Mouse (Mus musculus) CH12.LX (cell line): ENCODE measurements at regions not wholly inside any gene's neighbourhood (a gene's known extent, or its start where the extent isn't known, plus 50 kb on each side); places are given as distances from the start of the nearest gene placed in this dataset.

Source experiments
- DNase-seq: peaks from one replicate; pipeline ENCODE4 v3.0.0-alpha.2; 2013; ENCODE audit errors: extremely low read depth
- H3K27ac ChIP-seq: 2 replicates; pipeline ENCODE4 v1.5.1; 2012; ENCODE audit warnings: low read depth, mild to moderate bottlenecking, control low read depth, moderate library complexity; ENCODE audit not compliant: insufficient read depth
- H3K27me3 ChIP-seq: replicated peaks from 2 replicates; pipeline ENCODE3; 2012; ENCODE audit warnings: inconsistent platforms
- H3K36me3 ChIP-seq, 2 experiments: replicated peaks in 1 of 2; 2 replicates each; pipeline versions ENCODE3 to v1.6.1; 2012; ENCODE audit warnings: inconsistent platforms in 1 of 2, low read length in 1 of 2, mild to moderate bottlenecking in 1 of 2, mixed read lengths in 1 of 2, moderate library complexity in 1 of 2; ENCODE audit not compliant: control insufficient read depth in 1 of 2, insufficient read depth in 1 of 2
- H3K4me1 ChIP-seq, 2 experiments: 2 replicates each; pipeline ENCODE4 v1.6.1; 2012; ENCODE audit warnings: inconsistent platforms in 1 of 2, moderate library complexity in 1 of 2; ENCODE audit not compliant: insufficient read depth in 2 of 2, control insufficient read depth in 1 of 2
- H3K4me2 ChIP-seq: 2 replicates; pipeline ENCODE4 v1.6.1; 2012; ENCODE audit warnings: low read depth, mild to moderate bottlenecking, control low read depth; ENCODE audit not compliant: poor library complexity, insufficient read depth, severe bottlenecking
- H3K4me3 ChIP-seq, 3 experiments: fragments of 150-350 bp in 1 of 3; sonication (generic) in 1 of 3; replicated peaks in 1 of 3; 2 replicates each; pipeline versions ENCODE3 to v1.5.1; 2011 to 2012; ENCODE audit warnings: low read depth in 2 of 3, low read length in 2 of 3, mild to moderate bottlenecking in 2 of 3, moderate library complexity in 2 of 3, control low read depth in 1 of 3, improper control_type of control experiment in 1 of 3, inconsistent platforms in 1 of 3, mixed read lengths in 1 of 3; ENCODE audit not compliant: poor library complexity in 1 of 3
- H3K79me2 ChIP-seq: replicated peaks from 2 replicates; pipeline ENCODE4 v1.6.1; 2012; ENCODE audit warnings: mild to moderate bottlenecking, moderate library complexity; ENCODE audit not compliant: control insufficient read depth, poor library complexity, insufficient read depth, severe bottlenecking; ENCODE audit errors: extremely low read depth
- H3K9ac ChIP-seq: 2 replicates; pipeline ENCODE4 v1.6.1; 2012; ENCODE audit warnings: low read depth, mild to moderate bottlenecking, control low read depth, moderate library complexity; ENCODE audit not compliant: insufficient read depth
- H3K9me3 ChIP-seq: replicated peaks from 2 replicates; pipeline ENCODE3; 2012; ENCODE audit warnings: low read length, inconsistent platforms, mixed read lengths
- CHD2 ChIP-seq: IDR thresholded peaks from 2 replicates; pipeline ENCODE4 v1.6.1; 2011; ENCODE audit warnings: low read length, improper control_type of control experiment
- E2F4 ChIP-seq: IDR thresholded peaks from 2 replicates; pipeline ENCODE4 v1.6.1; 2011; ENCODE audit warnings: low read depth, low read length, improper control_type of control experiment; ENCODE audit not compliant: insufficient replicate concordance
- ELF1 ChIP-seq: IDR thresholded peaks from 2 replicates; pipeline ENCODE4 v1.6.1; 2014; ENCODE audit warnings: low read depth, mild to moderate bottlenecking, inconsistent platforms, low read length, improper control_type of control experiment
- EP300 ChIP-seq: IDR thresholded peaks from 2 replicates; pipeline ENCODE4 v1.6.1; 2011; ENCODE audit warnings: low read length, improper control_type of control experiment
- GABPA ChIP-seq: IDR thresholded peaks from 2 replicates; pipeline ENCODE4 v1.6.1; 2012; ENCODE audit warnings: low read depth, low read length, improper control_type of control experiment, inconsistent platforms; ENCODE audit not compliant: insufficient replicate concordance
- HCFC1 ChIP-seq: IDR thresholded peaks from 2 replicates; pipeline ENCODE4 v1.6.1; 2012; ENCODE audit warnings: low read depth, mild to moderate bottlenecking, inconsistent platforms, low read length, improper control_type of control experiment
- IRF4 ChIP-seq: IDR thresholded peaks from 2 replicates; pipeline ENCODE4 v1.6.1; 2014; ENCODE audit warnings: low read depth, mild to moderate bottlenecking, inconsistent platforms, low read length, improper control_type of control experiment
- JUND ChIP-seq: conservative IDR thresholded peaks from 2 replicates; pipeline ENCODE4 v1.6.1; 2011; ENCODE audit warnings: low read depth, low read length, improper control_type of control experiment
- KAT2A ChIP-seq: IDR thresholded peaks from 2 replicates; pipeline ENCODE4 v1.6.1; 2012; ENCODE audit warnings: low read length, improper control_type of control experiment, inconsistent platforms; ENCODE audit not compliant: insufficient replicate concordance
- MAFK ChIP-seq: IDR thresholded peaks from 2 replicates; pipeline ENCODE4 v1.6.1; 2011; ENCODE audit warnings: low read length, improper control_type of control experiment; ENCODE audit not compliant: insufficient replicate concordance
- MAX ChIP-seq: IDR thresholded peaks from 2 replicates; pipeline ENCODE4 v1.6.1; 2011; ENCODE audit warnings: low read length, improper control_type of control experiment
- MAZ ChIP-seq: IDR thresholded peaks from 2 replicates; pipeline ENCODE4 v1.6.1; 2012; ENCODE audit warnings: low read depth, mild to moderate bottlenecking, inconsistent platforms, low read length, improper control_type of control experiment, moderate library complexity
- MXI1 ChIP-seq: IDR thresholded peaks from 2 replicates; pipeline ENCODE4 v1.6.1; 2011; ENCODE audit warnings: mild to moderate bottlenecking, low read depth, low read length, improper control_type of control experiment
- POLR2A ChIP-seq: IDR thresholded peaks from 2 replicates; pipeline ENCODE4 v1.6.1; 2011; ENCODE audit warnings: low read depth, mild to moderate bottlenecking, improper control_type of control experiment, low read length
- POLR2AphosphoS2 ChIP-seq: IDR thresholded peaks from 2 replicates; pipeline ENCODE4 v1.6.1; 2011; ENCODE audit warnings: low read depth, low read length, improper control_type of control experiment
- RAD21 ChIP-seq: IDR thresholded peaks from 2 replicates; pipeline ENCODE4 v1.6.1; 2011; ENCODE audit warnings: low read depth, mild to moderate bottlenecking, low read length, improper control_type of control experiment, moderate library complexity
- RCOR1 ChIP-seq: conservative IDR thresholded peaks from 2 replicates; pipeline ENCODE4 v1.6.1; 2012; ENCODE audit warnings: low read depth, mild to moderate bottlenecking, inconsistent platforms, low read length, improper control_type of control experiment
- UBTF ChIP-seq: IDR thresholded peaks from 2 replicates; pipeline ENCODE4 v1.6.1; 2012; ENCODE audit warnings: low read depth, mild to moderate bottlenecking, inconsistent platforms, low read length, improper control_type of control experiment, moderate library complexity
- USF2 ChIP-seq: conservative IDR thresholded peaks from 2 replicates; pipeline ENCODE4 v1.6.1; 2011; ENCODE audit warnings: low read depth, low read length, improper control_type of control experiment
- ZC3H11A ChIP-seq: IDR thresholded peaks from 2 replicates; pipeline ENCODE4 v1.6.1; 2012; ENCODE audit warnings: low read depth, mild to moderate bottlenecking, inconsistent platforms, low read length, improper control_type of control experiment
- ZNF384 ChIP-seq: IDR thresholded peaks from 2 replicates; pipeline ENCODE4 v1.6.1; 2012; ENCODE audit warnings: low read depth, low read length, improper control_type of control experiment, inconsistent platforms
- dilution Hi-C: fragments of 300-500 bp; cut with MboI; formaldehyde crosslinking; loops from 2 replicates; pipeline ENCODE4 v1.14.3; 2020; ENCODE audit warnings: low sequenced_read_pairs; ENCODE audit not compliant: extremely low pct_unique_long_range_greater_than_20kb, extremely low pct_ligation_motif_present
- in situ Hi-C: fragments of 300-500 bp; cut with MboI; formaldehyde crosslinking; loops from 3 replicates; pipeline ENCODE4 v1.14.3; 2019; ENCODE audit warnings: low sequenced_read_pairs, low pct_ligation_motif_present, low pct_unique_long_range_greater_than_20kb, mixed read lengths

DNA sequence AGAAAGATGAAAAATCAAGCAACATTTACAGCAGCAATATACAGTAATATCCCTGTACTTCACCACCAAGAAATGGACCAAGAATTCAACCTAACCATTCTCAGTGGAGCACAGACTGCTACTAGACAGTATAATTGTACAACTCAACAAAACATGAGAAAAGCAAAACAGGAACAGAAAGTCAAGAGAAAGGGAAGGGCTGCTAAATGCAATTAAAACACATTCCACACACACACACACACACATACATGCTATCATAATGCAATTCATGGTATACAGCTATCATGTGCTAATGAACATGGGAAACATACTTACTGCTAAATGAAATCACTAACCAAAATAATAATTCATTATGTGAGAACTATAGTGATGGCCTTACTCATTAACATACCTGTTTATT, 335.2 kb upstream of the Mmadhc start:
- H3K4me3 ChIP-seq = no peak overlapping the region
- H3K4me1 ChIP-seq = peaks cover 5 to 21% of the 10 kb centered on the region in 2 experiments
- no peak overlapping the region for H3K9ac ChIP-seq
- dilution Hi-C loops = no loop called here
- H3K4me2 ChIP-seq = no peak overlapping the region
- no peaks in the 10 kb centered on the region for H3K36me3 ChIP-seq
- TF ChIP-seq EP300 = peak; percentile 25; the same call in 1 of the 2 replicates
- no peak for TF ChIP-seq MAZ
- 0 out of 2 replicates have a peak, but pooled peaks have one; percentile 33 for TF ChIP-seq IRF4
- TF ChIP-seq, all 38 proteins: peak for 2
- Histone ChIP-seq H3K27me3 (no peaks in the 10 kb centered on the region), H3K9me3 (no peaks in the 10 kb centered on the region), H3K79me2 (no peaks in the 10 kb centered on the region), H3K27ac (no peak overlapping the region)
- in situ Hi-C loops = no loop called here
- no peak for DNase-seq

DNA sequence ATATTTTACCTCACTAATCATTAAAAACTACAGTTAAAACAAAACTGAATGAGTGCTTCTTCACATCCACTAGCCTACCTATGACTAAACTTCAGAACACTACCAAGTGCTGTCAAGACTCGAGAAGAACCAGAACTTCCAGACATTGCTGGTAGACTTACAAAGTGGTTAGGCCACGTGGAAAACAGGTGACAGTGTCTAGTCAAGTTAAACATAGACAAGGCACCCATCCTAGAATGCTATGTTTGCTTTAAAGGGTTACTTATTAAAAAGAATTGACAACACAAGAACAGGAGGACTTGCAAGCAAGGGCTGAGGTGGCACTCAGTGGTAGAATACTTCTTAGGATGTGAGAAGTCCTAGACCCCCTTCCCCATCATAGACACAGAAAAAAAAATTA, 330.9 kb upstream of the Mmadhc start:
- in situ Hi-C loops = no loop called here
- Histone ChIP-seq H3K4me2 (no peak overlapping the region), H3K79me2 (no peaks in the 10 kb centered on the region), H3K9me3 (no peaks in the 10 kb centered on the region), H3K4me1 (peaks cover 5 to 17% of the 10 kb centered on the region in 2 experiments), H3K36me3 (no peaks in the 10 kb centered on the region), H3K27ac (no peak overlapping the region), H3K4me3 (no peak overlapping the region), H3K27me3 (no peaks in the 10 kb centered on the region), H3K9ac (no peak overlapping the region)
- dilution Hi-C loops = no loop called here
- no peak for DNase-seq
- no peak for TF ChIP-seq POLR2A
- no peak for TF ChIP-seq E2F4
- no peak for TF ChIP-seq RCOR1
- no peak for TF ChIP-seq USF2
- no peak for TF ChIP-seq ZC3H11A
- TF ChIP-seq ELF1 = no peak
- no peak for TF ChIP-seq RAD21
- no peak for TF ChIP-seq GABPA
- TF ChIP-seq JUND = no peak
- no peak for TF ChIP-seq MAX

DNA sequence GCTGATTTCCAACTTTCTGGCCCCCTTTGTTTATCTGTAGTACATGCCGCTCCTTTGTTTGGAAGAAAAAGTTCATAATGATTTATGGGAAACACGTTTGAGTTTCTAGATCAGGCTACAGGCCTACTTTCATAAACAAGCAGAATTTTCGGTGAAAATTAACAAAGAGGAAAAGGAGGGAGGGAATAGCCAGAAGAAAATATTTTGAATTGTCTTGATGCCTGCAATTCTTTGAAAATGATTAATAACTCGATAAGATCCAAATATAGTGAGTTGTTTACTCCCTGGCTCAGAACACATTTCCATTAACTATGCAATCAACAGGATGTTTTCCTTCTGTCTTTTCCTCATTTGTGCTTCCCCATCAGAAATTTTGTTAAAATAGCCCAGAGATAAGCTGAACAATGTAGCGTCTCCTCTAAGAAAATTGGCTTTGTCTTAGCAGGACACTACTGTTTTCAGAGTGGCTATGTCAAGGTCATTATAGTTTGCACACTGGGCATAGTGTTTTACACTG, 328.7 kb upstream of the Mmadhc start:
- in situ Hi-C loops (no loop called here), dilution Hi-C loops (no loop called here)
- H3K79me2 ChIP-seq = no peaks in the 10 kb centered on the region
- no peak overlapping the region for H3K4me2 ChIP-seq
- DNase-seq = no peak
- no peak overlapping the region for H3K27ac ChIP-seq
- no peak overlapping the region for H3K9ac ChIP-seq
- no peak for TF ChIP-seq MXI1
- no peak for TF ChIP-seq RAD21
- TF ChIP-seq KAT2A = no peak
- no peak for TF ChIP-seq MAFK
- no peak for TF ChIP-seq IRF4
- no peak for TF ChIP-seq UBTF
- no peak for TF ChIP-seq CHD2
- no peak for TF ChIP-seq ZNF384
- TF ChIP-seq E2F4 = no peak
- TF ChIP-seq JUND = no peak
- TF ChIP-seq ZC3H11A = no peak
- no peak for TF ChIP-seq POLR2AphosphoS2
- no peak for TF ChIP-seq HCFC1
- no peaks in the 10 kb centered on the region for H3K4me1 ChIP-seq
- H3K9me3 ChIP-seq = no peaks in the 10 kb centered on the region
- no peaks in the 10 kb centered on the region for H3K36me3 ChIP-seq
- no peaks in the 10 kb centered on the region for H3K27me3 ChIP-seq
- no peak overlapping the region for H3K4me3 ChIP-seq
